Mouse (Mus musculus) T-helper 1 cell (primary cell): ENCODE measurements around the gene Max.

Experiments
- in situ Hi-C: fragments of 300-600 bp; cut with MboI, MseI; formaldehyde crosslinking; loops from one replicate; pipeline ENCODE4 v1.15.1; 2025; ENCODE audit warnings: high pct_unique_total_duplicates

The Max gene

DNA sequence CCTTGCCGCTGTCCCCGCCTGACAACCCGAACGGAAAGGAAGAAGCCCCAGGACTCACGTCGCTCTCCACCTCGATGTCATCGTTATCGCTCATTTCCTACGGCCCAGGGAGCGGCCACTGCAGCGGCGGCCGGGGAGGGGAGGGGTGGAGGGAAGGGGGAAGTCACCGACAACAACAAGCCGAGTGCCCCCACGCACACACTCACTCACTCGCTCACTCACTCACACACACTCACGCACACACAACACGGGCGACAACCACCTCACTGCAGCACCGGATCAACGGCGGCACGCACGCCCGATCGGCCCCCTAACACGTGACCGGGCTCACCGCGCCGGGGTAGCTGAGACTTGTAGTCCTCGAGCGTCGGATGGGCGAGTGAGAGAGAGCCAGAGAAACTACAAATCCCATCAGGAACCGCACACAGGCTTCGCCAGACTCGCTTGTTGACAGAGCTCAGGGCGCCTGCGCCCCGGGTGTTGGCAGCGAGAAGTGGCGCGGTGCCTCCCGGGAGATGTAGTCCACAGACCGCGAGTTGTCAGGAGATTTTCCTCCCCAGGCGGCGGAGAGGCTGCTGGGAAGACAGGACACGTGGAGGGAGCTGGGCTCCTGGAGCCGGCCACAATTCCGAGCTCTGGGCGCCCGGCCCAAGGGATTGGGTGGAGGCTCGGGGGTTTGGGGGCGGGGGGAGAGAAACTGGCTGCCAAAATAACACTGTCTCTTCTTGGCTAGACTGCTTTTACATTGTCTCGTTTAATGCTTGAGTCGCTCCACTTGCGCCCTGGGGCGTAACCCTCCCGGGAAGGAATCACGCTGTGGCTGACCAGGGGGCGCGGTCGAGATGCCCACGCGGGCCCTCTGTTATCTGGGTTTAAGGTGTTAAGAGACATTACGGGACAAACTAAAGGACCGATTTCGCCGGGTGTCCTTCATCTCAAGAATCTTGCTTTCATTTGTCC is at the start of gene Max:
Gene Max (minus strand): TSS at position 270 of the 960 bp plus-strand sequence.
- in situ Hi-C loops = loop anchor here (5.0 kb wide), 1 partner anchor 125 kb away; no protein-coding TSS in a partner anchor

DNA sequence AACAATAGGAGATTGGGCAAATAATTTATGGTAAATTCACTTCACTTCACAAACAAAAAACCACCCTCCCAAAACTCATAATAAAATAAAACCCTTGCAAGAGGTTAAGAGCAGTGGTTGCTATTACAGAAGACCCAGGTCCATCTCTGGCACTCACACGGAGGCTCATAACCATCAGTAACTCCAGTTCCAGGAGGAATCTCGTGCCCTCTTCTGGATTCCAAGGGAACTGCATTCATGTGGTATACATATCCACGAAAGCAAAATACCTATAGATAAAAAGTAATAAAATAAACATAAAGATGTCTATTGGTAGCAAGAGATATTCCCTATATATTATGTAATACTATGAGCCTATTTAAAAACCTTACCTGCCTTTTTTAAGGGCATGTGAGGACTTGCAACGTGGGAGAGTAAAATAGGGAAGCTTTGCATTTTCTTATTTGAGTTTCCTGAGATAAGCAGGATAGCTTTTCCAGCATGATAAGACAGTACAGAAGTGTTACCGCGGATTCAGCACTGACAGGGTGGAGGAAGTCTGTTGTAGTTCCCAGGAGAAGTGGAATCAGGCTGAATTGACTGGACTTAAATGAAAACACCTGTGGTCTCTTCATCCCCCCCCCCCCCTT is 49.2 kb upstream of the Max start:
- in situ Hi-C loops = no loop called here

DNA sequence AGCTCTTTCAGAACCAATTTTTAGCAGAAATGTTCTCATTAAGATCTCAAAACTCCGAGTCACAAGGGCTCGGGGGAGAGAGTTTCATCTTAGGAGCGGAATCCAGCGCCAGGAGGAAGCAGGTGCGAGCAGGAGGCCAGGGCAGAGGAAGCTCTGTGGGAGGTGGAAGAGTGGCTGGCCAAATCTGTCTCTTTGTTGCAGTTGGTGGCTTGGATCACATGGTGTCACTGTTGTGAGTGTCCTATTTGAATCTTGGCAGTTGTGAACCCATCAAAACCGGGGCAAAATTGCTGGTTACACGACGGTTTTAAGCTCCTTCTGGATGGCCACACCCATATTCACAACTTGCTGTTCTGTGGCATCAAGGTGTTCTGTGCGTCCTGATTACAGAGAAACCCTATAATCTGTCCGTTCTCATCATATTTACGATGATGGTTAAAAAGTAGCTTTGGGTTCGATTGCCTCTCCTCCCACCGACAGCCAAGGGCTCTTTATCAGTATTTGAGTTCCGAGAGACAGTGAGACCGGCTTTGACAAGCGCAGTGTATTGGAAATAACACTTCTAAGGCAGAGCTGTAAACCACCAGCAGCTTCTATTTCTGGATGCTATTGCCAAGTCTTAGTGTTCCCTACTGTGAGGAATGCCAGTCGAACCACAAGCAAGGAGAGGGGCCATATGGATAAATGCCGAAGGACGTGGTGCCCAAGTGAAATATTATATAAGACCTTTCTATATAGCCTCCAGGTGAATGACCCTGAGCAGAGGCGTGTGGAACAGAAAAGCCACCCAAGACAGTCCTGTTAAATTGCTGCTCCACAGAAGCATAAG is 47.4 kb upstream of the Max start:
- in situ Hi-C loops = no loop called here

DNA sequence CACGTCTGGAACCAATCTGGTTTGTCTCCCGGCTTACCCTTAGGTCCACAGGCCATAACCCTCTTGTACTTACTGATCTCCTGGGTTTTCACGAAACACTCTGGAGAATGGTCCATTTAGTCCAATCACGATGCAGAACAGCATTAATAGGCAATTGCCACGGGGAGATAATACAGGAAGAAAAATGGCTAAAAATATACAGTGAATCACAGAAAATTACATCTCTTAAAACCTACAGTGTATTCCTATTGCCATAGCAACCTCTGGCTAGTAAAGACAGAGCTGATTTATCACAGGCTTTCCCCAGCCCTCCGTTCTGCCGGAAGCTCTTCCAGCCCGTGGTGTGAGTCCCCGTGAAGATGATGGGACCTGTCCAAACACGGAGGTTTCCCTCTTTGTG is 42.9 kb upstream of the Max start:
- in situ Hi-C loops = loop anchor here (5.0 kb wide), 1 partner anchor 667 kb away; no protein-coding TSS in a partner anchor

DNA sequence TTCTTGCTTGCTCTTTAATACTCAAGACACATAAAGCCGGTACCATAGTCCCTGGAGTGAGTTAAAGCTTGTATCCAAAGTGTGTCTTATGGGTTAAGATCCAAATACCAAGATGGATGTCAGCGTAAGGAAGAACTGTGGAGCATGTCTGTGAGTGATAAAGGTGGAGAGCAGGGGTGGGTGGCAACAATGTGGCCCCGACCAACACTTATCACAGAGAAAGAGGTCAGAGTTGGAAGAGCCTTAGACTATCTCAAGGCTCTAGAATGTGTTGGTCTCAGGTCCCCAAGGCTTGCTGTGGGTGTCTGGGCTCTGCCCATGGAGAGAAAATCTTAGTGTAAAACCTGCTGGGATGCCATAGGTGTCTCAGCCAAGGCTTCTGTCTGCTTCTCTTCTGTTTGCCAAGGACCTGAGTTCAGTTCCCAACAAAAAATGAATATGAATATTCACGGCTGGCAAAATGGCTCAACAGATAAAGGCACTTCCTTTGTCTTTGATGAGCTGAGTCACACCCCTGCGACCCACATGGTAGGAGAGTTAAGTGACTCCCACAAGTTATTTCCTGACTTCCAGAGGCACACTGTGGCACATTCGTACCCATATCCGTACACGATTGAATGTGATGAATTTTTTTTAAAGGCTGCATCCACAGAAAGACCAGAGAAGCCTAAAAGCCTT is 40.7 kb upstream of the Max start:
- in situ Hi-C loops = loop anchor here (5.0 kb wide), 1 partner anchor 670 kb away; no protein-coding TSS in a partner anchor

DNA sequence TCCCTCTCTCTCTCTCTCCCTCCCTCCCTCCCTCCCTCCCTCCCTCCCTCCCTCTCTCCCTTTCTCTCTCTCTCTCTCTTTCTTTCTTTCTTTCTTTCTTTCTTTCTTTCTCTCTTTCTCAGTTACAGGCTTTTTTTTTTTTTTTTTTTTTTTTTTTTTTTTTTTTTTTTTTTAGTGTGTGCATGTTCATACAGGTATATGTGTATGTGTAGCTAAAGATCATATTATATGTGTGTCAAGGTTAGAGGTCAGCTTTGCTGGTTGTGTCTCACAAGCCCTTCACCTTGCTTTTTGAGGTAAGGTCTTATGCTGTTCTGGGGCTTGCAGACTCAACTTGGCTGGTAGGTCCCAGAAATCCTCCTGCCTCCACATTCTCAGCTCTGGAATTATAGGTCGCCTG is 39.3 kb upstream of the Max start:
- in situ Hi-C loops = loop anchor here (5.0 kb wide), 1 partner anchor 671 kb away; no protein-coding TSS in a partner anchor

DNA sequence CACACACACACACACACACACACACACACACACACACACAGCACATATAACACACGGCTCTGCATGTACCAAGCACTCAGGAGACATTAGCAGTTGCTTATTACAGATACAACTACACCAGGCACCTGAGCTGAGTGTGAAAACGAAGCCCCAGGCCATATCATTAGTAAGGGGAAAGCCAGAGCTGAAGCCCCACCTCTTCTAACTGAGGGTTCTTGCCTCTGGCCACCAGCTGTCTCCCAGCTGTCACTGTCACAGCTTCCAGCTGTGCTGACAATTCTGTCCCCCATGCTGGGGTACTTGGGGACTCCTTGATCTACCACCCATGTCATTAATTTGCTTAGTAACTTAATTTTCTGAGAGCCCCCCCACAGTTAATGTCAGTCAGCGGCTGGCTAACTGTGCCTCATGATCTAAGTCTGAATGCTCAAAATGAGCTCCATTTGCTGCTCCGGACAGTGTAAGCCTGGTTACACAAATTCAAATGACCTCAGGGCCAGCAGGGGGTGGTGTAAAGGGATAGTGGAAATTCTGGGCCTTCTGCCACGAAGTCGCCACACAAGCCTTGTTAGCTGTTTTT is 38.8 kb upstream of the Max start:
- in situ Hi-C loops = loop anchor here (5.0 kb wide), 1 partner anchor 672 kb away; no protein-coding TSS in a partner anchor

DNA sequence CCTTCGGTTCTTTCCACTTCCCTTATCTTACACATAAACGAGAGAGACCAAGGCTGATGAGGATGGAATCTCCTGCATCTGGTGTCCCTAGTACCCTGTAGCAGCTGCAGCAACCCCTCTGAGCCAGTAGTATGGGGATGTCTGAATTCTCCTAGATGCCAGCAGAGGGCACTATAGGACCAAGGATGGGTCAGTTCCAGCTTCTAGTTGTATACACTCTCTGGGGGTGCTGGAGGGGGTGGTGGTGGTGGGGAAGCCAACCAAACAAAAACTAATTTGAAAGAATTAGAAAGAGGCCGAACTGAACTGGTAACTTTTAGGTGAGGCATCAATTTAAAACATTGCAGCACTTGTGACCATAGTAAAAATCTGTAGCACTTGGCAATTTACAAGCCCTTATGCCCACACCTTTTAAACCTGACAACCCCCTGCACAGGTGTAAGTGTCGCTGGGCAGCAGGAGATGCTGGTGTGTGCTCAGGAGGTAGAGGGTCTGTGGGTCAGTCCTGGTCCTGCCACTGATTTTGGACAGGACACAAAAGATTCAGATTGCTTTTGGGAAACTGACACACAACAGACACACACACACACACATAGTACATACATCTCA is 38.2 kb upstream of the Max start:
- in situ Hi-C loops = loop anchor here (5.0 kb wide), 1 partner anchor 672 kb away; no protein-coding TSS in a partner anchor

DNA sequence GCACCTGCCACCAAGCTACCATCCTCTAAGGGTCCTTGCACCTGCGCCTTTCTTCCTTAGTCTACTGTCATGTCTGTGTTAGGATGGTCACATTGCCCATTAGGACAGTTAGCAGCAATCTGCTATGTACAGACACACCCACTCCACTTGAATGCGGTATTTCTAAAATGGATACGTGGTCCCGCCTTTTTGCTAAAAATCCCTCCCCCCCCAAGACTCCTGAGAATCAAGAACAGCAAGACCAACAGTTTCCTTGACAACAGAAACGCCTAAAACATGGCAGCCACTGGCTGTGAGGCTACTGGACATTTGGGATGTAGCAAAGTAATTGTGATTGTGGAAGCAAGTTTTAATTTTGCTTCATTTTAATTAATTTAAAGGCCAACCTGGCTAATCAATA is 32.8 kb upstream of the Max start:
- in situ Hi-C loops = loop anchor here (25.0 kb wide), 3 partner anchors 568 to 1093 kb away; no protein-coding TSS in a partner anchor

DNA sequence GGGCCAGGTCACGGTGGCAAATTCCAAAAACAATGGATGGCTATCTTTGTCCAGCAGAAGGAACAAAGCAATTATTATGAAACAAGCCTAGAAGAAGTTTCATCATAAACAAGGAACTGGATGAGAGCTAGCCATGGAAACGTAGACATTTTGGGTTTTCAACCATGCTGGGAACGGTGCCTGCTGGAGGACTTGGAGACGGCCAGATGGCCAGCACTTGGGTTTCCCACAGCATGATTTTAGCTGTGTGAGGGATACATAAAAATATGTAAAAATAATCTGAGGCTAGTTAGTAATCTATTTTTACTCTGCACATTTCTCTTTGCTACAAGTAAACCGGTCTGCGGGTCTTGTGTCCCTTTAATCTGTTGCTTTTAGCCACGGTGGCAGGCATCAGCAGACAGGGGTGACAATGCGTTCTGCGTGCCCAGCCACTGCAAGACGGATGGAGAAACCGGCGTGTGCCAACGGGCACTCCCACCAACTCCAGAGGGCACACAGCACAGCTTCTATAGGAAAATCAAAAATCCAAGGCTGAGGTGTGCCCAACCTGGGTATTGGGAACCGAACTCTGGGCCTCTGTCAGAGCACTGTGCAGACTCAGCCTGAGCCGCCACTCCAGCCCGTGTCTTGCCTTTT is 31.0 kb upstream of the Max start:
- in situ Hi-C loops = loop anchor here (25.0 kb wide), 3 partner anchors 569 to 1094 kb away; no protein-coding TSS in a partner anchor

DNA sequence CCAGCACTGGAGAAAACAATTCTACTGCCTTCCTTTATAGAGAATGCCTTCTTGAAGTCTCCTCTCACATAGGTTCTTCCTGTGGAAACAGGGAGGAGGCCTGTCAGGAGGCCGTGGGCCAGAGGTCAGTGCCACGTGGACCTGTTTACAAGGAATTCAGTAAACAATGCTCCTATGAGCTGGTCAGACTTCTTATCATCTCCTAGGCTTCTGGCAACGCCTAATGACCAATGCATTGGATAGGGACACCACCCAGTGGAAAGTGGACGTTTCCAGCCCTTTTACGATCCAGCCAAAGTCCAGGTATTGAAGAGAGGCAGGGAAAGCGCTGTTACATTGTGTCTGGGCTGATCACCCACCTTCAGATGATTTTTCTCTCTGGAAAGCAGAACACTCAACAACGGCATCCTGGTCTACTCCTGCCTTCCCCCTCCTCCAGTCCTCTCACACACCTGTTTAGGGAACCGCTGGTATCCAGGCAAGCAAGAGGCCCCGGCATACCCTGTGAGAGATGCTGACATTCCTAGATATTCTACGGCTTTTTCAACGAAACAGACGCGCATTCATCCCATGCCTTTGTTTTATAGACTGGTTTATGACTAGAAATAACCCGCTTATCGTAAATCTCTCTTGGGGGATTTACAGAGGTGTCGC is 20.9 kb upstream of the Max start:
- in situ Hi-C loops = loop anchor here (25.0 kb wide), 3 partner anchors 579 to 1104 kb away; no protein-coding TSS in a partner anchor

DNA sequence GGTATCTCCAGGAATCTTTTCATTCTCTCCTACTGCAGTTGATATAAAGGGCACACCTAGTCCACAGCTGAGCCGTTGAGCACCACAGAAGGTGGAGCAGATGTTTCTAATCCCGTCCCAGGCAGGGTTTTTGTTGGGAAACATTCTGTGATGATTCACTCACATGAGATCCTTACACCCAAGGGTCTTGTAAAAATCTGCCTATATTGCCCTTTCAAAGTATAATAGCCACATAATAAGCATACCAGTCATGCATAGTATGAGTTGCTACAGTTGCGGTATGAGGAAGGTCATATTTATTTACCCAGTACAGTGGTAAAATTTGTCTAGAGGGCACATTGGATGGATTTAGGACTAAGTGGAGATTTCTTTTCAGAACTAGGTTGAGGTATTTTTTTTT is 17.5 kb upstream of the Max start:
- in situ Hi-C loops = loop anchor here (25.0 kb wide), 3 partner anchors 583 to 1108 kb away; no protein-coding TSS in a partner anchor

DNA sequence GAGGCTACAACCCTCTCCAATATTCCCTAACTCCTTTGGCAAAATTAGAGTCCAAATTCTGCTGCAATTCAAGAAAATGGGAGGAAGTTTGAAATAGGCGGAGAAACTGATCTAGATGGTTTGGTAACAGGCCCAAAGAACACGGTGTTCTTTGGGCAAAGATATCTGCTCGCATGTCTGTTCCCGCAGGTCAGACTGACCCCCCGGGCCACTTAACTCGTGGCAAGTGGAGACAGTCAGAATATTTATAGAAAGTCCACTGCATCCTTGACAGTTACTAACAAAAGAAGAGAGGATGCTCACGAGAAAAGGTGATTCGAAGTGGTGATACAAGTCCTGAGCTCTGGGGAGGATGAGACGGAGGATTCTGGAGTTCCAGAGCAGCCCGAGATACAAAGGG is 10.7 kb upstream of the Max start:
- in situ Hi-C loops = no loop called here

DNA sequence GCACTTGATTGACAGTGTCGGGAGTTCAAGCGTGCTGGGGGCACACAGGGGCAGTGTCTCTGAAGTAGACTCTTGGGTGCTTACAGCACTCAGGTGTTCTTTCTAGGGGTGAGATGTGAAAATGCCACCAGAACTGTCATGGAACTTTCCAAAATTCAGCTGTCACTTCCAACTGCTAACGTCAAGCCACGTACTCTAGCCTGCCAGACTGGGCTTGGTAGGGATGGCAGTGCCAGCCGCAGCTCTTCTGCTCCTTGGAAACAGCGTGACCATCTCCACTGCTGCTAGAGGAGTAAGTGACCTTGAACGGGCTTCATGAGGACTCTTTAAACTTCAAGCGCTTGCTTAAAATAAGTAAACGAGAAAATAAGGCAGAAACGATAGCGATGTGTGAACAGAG is 10.2 kb upstream of the Max start:
- in situ Hi-C loops = no loop called here

DNA sequence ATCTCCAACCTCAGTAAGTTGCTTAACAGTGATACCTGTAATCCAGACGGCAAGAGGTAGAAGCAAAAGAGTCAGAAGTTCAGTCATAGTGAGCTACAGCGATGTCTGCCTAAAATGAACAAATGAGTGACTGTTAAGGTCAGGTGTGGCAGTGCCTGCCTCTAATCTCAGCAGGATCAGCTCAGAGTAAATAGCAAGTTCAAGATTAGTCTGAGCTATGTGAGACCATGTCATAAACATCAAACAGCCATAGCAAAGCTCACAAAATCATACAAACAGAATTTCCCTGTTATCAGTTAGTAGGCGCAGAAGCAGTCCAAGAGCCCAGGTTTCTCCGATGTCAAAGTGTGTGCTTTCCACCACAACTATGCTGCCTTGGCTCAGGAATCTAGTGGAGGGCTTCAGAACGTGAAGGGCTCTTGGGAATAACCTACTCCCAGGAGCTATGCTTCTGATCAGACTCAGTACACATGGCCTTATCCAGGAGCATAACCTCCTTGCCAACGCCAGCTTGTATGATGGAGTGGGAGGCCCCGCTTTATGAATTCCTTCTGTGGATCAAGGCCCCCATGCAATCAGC is 9.7 kb upstream of the Max start:
- in situ Hi-C loops = no loop called here

DNA sequence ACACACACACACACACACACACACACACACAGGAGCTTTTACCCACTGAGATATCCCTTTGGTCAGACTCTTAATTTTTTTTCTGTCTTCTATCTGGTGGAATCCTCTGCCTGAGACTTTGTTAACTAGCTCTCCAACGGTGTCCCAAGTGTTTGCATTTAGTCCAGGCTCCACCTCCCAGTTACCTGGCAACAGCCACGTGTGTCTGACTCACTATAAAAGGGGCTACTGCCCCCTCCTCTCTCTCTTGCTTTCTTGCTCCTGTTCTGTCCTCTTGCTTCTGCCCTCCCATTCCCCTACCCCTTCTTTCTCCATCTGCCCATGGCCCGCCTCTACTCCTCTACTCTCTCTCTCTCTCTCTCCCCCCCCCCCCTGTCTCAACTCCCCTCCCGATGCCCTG is 3.9 kb upstream of the Max start:
- in situ Hi-C loops = no loop called here

DNA sequence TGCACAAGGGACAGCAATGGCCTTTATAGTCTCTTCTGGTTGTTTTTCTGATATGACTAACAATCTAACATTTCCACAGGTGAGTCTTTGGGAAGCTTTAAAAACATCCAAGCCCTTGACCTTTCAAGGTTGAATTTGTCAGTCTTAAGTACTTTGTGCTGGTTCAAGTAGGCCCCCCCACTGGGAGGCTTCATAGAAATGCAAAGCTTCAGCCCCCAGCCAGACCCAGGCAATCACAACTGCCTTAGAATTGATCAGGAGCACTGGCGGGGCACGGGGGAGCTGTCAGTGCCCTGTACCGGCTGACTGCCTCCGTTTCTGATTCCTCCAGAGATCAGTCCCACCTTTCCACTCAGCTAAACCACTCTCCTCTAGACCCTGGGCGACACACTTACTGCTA is 3.1 kb upstream of the Max start:
- in situ Hi-C loops = no loop called here
